Mouse (Mus musculus): Measurements from ENCODE around the gene Slc18a2.

Slc18a2 gene

GRCm38 (mm10) chr19:59260718-59261442, at the start of gene Slc18a2:
TSS of gene Slc18a2 (plus strand) at chr19:59260896.
- DNase-seq, result peak; percentile 33

DNA sequence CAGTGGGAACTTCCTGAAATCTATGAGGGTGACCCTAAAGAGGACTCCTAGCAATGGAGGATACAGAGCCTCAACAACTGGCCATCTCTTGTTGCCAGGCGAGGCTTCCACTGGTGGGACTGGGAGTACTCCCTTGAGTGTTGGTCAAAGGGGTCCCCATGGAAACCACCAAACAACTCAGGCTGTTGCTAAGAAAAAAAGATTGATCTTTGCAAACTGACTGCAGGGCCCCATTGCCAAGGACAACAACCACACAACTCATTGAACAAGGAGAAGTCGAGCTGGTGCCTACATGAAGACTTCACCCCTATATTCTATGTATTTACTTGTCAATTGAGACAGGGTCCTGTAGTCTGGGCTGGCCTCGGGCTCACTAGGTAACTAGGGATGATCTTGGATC, 43.8 kb upstream of the Slc18a2 start:
- no peak for DNase-seq

GRCm38 (mm10) chr19:59218991-59219390, 41.7 kb upstream of the Slc18a2 start, which contains the start of gene Kcnk18:
TSS of gene Kcnk18 (plus strand) at chr19:59219214.
- no peak for DNase-seq

DNA sequence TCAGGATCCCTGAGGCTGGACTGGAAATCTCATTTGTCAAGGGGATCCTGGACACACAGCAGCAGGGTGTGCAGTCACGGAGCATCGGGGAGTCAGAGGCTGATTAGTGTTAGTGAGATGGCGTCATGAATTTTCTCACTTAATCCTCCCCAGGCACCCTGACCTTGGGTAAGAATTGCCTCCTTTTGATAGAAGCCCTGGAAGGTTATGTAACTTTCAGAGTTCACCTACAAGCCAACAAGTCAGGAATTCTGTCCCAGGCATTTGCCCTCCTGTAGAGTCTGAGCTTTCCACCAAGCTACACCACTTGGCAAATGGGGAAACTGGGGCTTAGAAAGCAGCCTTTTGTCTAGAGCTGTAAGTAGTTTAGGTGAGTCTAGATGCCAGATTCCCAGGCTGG, 39.6 kb upstream of the Slc18a2 start:
- no peak for DNase-seq

DNA sequence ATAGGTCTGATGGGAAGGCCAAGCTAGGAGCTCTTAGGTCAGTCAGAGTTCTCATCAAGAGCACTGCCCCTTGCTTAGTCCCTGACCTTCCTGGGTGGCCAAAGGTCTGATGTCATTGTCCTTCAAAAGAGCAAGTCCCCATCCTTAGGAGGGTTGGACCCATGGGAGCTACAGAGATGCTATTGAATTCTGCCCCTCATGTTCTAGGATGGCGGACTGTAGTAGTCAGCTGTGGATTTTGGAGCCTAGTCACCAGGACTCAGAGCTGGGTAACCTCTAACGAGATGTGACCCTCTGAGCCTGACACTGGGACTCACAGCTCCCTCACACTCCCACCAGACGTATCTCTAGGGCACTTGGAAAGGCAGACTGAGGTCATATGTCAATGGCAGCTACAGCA, 32.3 kb upstream of the Slc18a2 start:
- DNase-seq, result no peak

DNA sequence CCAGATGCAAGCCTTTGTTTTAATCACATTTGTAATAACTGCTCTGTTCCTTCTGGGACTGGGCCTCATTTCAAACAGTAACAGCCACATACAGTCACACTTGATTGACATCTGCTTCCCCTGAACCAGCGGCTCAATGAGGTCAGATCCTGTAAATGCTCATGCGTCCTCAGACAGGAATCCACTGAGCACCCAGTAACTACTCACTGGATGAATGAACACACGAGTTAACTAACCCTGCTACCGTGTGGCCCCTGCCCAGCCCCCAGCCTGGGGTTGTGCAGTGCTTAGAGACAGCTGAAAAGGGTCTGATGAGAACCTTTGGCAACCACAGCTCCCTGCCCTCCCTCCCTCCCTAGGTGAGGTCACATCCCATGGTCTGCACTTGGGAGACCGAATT, 27.9 kb upstream of the Slc18a2 start:
- no peak for DNase-seq

DNA sequence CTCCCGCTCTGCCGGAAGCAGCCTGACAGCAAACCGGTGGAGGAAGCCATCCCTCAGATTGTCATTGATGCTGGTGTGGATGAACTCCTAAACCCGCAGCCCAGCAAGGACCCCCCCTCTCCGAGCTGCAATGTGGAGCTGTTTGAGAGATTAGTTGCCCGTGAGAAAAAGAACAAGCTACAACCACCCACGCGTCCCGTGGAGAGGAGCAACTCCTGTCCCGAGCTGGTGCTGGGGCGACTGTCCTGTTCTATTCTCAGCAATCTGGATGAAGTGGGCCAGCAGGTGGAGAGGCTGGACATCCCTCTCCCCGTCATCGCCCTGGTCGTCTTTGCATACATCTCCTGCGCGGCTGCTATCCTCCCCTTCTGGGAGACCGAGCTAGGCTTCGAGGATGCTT, 25.7 kb upstream of the Slc18a2 start:
- DNase-seq, result no peak

DNA sequence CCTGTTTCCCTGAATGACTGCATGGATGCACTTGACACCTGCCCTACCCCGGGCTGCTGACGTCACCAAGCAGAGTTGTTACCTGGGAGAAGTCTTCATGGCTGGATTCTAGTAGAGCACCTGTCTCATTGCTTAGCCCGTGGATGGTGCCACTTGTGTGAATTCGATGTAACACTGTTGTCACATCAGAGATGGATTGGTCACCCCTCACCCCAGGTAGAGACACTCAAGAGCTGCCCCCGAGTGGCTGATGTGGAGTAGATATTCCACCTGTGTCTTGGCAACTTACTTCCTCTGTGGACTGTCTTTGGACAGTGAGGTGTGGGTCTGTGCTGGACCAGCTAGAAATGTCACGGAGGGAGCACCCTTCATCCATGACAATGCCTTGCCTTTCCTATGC, 24.6 kb upstream of the Slc18a2 start:
- DNase-seq, result no peak

DNA sequence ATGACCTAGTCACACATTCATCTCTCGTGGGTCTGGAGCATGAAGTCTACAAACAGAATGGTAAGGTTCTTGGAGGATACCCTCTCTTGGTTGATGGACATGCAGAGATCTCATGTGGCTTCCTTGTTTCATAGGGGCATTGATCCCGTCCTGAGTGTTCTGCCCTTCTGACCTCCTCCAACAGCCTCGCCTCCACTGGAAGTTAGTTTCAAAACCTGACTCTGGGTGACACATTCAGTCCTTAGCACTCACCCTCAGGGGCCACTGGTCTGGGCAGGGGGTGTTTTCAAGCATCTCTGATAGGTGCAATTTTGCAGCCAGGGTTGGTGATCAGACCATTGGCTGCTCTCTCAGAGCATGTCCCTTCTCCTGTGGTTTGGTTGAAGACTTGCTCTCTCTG, 22.1 kb upstream of the Slc18a2 start:
- no peak for DNase-seq

DNA sequence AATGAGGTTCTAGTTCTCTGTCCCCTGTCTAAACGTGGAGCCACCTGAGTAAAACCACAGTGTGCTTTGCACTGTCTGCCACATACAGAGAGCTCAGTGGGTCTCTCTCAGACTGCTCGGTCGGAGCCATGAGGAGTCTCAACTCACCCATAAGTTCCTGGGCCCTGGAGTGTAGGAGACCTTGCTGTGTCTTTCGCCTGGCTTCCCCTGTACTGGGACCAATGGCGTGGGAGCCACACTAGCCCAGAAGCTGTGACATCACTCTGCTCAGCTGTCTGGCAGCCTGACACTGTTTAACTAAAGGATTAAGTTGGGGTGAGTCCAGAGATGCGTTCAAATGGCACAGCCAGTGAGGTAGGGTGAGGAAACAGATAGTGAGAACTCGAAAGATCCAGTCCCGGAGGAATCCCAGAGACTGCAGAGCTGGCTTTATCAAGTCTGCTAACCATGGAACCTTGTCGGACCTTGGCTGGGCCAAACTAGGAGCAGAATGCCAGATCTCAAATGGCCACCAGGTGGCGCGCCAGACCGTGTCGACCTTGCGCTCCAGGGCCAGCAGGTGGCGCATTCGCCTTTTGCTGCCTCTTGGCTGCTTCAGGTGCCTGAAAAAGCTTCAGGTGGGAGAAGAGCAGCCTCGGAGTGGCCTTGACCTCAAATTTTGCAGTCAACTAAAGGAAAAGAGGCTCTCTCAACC, 21.4 kb upstream of the Slc18a2 start:
- peak; percentile 88 for DNase-seq

GRCm38 (mm10) chr19:59241987-59242386, 18.7 kb upstream of the Slc18a2 start:
- no peak for DNase-seq

DNA sequence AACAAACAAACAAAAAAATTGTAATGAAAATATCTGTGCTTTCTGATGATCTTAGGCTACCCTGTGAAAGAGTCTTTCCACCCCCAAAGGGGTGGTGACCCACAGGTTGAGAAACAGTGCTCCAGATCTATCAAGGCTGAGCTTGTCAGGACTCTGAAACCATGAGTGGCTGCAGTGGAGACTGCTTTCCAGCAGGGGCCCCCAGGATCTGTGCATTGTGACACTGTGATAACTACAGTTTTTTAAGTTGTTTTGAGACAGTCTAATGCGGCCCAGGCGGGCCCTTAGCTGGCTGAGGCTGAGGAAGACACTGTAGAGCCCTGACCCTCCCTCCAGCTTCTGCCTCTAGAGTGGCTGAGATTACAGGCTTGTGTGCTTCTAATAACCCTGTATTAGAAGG, 17.6 kb upstream of the Slc18a2 start:
- DNase-seq, result no peak

DNA sequence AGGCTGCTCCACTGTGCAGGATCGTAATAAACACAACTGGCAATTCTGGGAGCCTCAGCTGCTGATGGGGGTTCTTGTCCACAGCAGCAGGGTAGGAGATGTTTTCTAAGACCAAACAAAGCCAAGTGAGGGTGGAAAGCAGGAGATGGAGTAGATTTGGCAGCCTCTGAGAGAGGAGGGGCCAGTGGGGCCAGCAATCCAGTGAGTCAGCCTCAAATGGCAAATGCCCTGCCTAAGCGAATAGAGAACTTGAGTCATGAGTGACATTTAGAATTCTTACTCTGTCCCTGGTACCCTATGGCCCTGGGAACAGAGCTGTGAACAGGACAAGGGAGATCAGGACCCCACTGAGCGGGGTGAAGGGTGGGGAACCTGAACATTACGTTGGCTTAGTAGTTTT, 12.6 kb upstream of the Slc18a2 start:
- no peak for DNase-seq

- DNase-seq, result no peak
These were observed 12.0 kb upstream of the Slc18a2 start for GRCm38 (mm10) chr19:59248553-59249286.

DNA sequence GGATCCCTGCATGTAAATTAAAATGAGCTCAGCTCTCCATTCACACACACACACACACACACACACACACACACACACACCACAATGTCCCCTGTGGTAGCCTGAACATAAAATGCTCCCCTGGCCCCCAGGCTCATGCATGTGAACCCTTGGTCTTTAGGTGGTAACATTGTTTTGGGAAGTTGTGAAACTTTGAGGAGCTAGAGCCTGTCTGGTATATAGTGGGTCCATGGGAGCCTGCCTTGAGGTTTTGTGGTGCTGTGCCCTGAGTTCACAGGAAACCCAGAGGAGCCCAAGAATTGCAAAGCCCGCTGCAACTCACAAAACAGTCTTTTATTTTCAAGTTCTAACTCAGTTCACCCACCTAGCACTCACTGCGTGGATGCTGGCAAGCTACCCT, 8.0 kb upstream of the Slc18a2 start:
- DNase-seq, result no peak

- DNase-seq, result no peak
These were observed 1.1 kb upstream of the Slc18a2 start for GRCm38 (mm10) chr19:59259633-59260032.

GRCm38 (mm10) chr19:59261604-59262003, 908 bp downstream of the Slc18a2 start:
- DNase-seq, result no peak

- DNase-seq, result no peak
These were observed 2.5 kb downstream of the Slc18a2 start for GRCm38 (mm10) chr19:59263171-59263570.

- no peak for DNase-seq
These were observed 4.3 kb downstream of the Slc18a2 start for GRCm38 (mm10) chr19:59264838-59265532.

GRCm38 (mm10) chr19:59265907-59266306, 5.2 kb downstream of the Slc18a2 start:
- no peak for DNase-seq

GRCm38 (mm10) chr19:59267417-59267963, 6.8 kb downstream of the Slc18a2 start:
- peak; percentile 12 for DNase-seq

- no peak for DNase-seq
These were observed 12.5 kb downstream of the Slc18a2 start for GRCm38 (mm10) chr19:59273190-59273589.

DNA sequence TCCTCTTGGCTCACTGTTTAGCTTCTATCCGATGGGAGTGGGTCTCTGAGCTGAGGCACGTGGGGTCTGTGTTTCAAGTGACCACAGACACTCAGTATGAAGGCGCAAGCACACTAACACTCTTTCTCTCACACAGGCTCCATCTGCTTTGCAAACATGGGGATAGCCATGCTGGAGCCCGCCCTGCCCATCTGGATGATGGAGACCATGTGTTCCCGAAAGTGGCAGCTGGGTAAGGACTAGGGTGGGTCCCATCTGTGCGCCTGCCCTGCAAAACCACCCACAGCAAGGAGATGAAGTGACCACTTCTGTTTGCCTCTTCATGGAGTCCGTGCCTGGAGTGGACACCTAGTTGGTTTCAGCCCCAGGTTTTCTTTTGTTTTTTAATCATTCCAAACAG, 15.7 kb downstream of the Slc18a2 start:
- DNase-seq, result no peak
